Mouse (Mus musculus) midbrain, postnatal 0 days (tissue): ENCODE data around the gene Rb1. TPM values are rescaled to one million over a fixed set of nuclear protein-coding genes. Genes with fewer than 3 reads are reported as not detected.

Source experiments
- ATAC-seq: fragments of 200-750 bp; cut with Nextera tagmentation; 2 replicates; pipeline ENCODE4 v1.8.0; 2017; ENCODE audit warnings: moderate number of reproducible peaks, mild to moderate bottlenecking, moderate TSS enrichment, moderate library complexity; ENCODE audit not compliant: low FRiP score
- DNase-seq: peaks from one replicate; pipeline ENCODE4 v3.0.0-alpha.2; 2015; ENCODE audit warnings: low spot score
- H3K27ac ChIP-seq: fragments of 300-500 bp; sonication (generic); 2 replicates; pipeline ENCODE4 v1.5.1; 2014; ENCODE audit warnings: low read depth, mild to moderate bottlenecking, low read length, mixed read lengths
- H3K27me3 ChIP-seq: fragments of 300-500 bp; sonication (generic); 2 replicates; pipeline ENCODE4 v1.6.1; 2014; ENCODE audit warnings: low read length, control low read depth, mixed read lengths; ENCODE audit not compliant: insufficient read depth
- H3K36me3 ChIP-seq: fragments of 300-500 bp; sonication (generic); 2 replicates; pipeline ENCODE4 v1.6.1; 2014; ENCODE audit warnings: low read length, control low read depth, mixed read lengths; ENCODE audit not compliant: insufficient read depth
- H3K4me1 ChIP-seq: fragments of 300-500 bp; sonication (generic); 2 replicates; pipeline ENCODE4 v1.6.1; 2014; ENCODE audit warnings: mild to moderate bottlenecking, control low read depth, antibody characterized with exemption, low read length, mixed read lengths; ENCODE audit not compliant: insufficient read depth
- H3K4me2 ChIP-seq: fragments of 300-500 bp; sonication (generic); 2 replicates; pipeline ENCODE4 v1.6.1; 2014; ENCODE audit warnings: low read depth, mild to moderate bottlenecking, low read length, mixed read lengths; ENCODE audit not compliant: poor library complexity, severe bottlenecking
- H3K4me3 ChIP-seq: fragments of 300-500 bp; sonication (generic); 2 replicates; pipeline ENCODE4 v1.5.1; 2014; ENCODE audit warnings: low read depth, mild to moderate bottlenecking, low read length, moderate library complexity
- H3K9ac ChIP-seq: fragments of 300-500 bp; sonication (generic); replicated peaks from 2 replicates; pipeline ENCODE4 v1.6.1; 2014; ENCODE audit warnings: mild to moderate bottlenecking, low read length, moderate library complexity, mixed read lengths; ENCODE audit not compliant: poor library complexity, severe bottlenecking
- H3K9me3 ChIP-seq: fragments of 300-500 bp; sonication (generic); 2 replicates; pipeline ENCODE4 v1.6.1; 2016; ENCODE audit warnings: low read length, control low read depth
- CTCF ChIP-seq: IDR thresholded peaks from 2 replicates; pipeline ENCODE4 v1.5.1; 2016; ENCODE audit warnings: antibody characterized with exemption, mild to moderate bottlenecking
- WGBS: fragments of 180-500 bp; shearing (Covaris S2); extraction: QIAGEN DNeasy Blood & Tissue Kit; methylation state at CpG from one replicate; pipeline ENCODE4 v1.1.7; 2014; 5-methylcytosine and 5-hydroxymethylcytosine counted together
- polyA plus RNA-seq: library from polyadenylated mRNA; unstranded; fragments of >200 nt; fragmentation: Nextera tagmentation; extraction: Ambion mirVana; gene quantifications from 2 replicates; pipeline ENCODE4 v1.2.1, GENCODE M21; 2015
- total RNA-seq: library from RNA; depleted of rRNA; stranded (reverse); fragments of >200 nt; gene quantifications from 2 replicates; pipeline ENCODE4 v1.2.3, GENCODE M21; 2014

Gene Rb1
- total and polyA plus RNA-seq, 2 experiments from 2014 or later: 17.3 to 32.7 TPM

GRCm38 (mm10) chr14:73363782-73364181 lies 38.2 kb upstream of the Rb1 start:
- no peak for DNase-seq
- Histone ChIP-seq H3K4me3 (no peak overlapping the region), H3K9me3 (no peaks in the 10 kb centered on the region), H3K4me1 (no peaks in the 10 kb centered on the region), H3K4me2 (no peak overlapping the region), H3K36me3 (peaks cover 58% of the 10 kb centered on the region), H3K27me3 (no peaks in the 10 kb centered on the region), H3K27ac (no peak overlapping the region), H3K9ac (no peak overlapping the region)
- no peak for TF ChIP-seq CTCF
- ATAC-seq: no peak
- WGBS: 97% methylated on average over 11 of the region's 11 CpGs

- H3K9ac ChIP-seq: no peak overlapping the region
- DNase-seq: no peak
- peaks cover 15% of the 10 kb centered on the region for H3K36me3 ChIP-seq
- ATAC-seq: no peak
- no peak overlapping the region for H3K4me2 ChIP-seq
- no peaks in the 10 kb centered on the region for H3K27me3 ChIP-seq
- H3K4me1 ChIP-seq: no peaks in the 10 kb centered on the region
- no peak overlapping the region for H3K27ac ChIP-seq
- no peak overlapping the region for H3K4me3 ChIP-seq
- no peak for TF ChIP-seq CTCF
- 94% methylated on average over 8 of the region's 8 CpGs for WGBS
- H3K9me3 ChIP-seq: no peaks in the 10 kb centered on the region
These were observed 29.1 kb upstream of the Rb1 start for GRCm38 (mm10) chr14:73354700-73355099.

DNA sequence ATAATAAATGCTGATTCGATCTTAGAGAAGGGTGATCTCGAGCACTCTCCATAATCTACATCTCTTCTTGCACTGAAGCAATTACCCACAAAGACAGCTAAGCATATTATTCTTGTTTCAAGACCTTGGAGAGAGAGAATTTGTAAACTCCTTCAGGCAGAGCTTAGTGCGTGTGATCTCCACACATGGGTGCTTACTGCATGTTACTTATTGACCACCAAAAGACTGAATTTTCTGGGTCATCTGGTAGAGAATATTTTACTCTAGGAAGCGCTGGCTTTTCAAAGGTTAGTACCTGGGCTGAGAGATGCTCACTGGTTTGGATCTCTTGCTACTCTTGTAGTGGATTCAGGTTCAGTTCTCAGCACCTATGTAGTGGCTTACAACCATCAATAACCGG lies 25.5 kb upstream of the Rb1 start:
- Histone ChIP-seq H3K4me1 (no peaks in the 10 kb centered on the region), H3K27ac (no peak overlapping the region), H3K4me3 (no peak overlapping the region), H3K4me2 (no peak overlapping the region), H3K9me3 (no peaks in the 10 kb centered on the region), H3K27me3 (no peaks in the 10 kb centered on the region), H3K36me3 (peaks cover 3% of the 10 kb centered on the region; the same call in 1 of the 2 replicates), H3K9ac (no peak overlapping the region)
- ATAC-seq: no peak
- DNase-seq: no peak
- TF ChIP-seq CTCF: no peak
- WGBS: 95% methylated on average over 5 of the region's 5 CpGs

DNA sequence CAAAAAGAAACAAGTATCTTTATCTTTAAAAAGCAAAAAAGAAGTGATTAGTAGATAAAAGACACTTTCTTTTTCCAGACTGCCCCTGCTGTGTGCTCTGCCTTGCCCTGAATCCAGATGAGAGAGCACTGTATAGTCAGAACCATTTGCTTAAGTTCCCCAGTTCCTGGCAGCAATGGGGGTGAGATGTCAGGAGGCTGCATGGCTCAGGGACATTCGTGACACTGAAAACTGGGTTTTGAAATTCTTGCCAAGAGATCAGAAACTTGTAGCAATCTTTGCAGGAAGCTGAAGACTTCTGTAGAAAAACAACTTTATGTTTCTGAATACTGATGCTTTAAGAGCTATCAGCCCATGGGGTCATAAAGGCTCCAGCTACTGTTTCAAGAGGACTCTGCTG lies 24.4 kb upstream of the Rb1 start:
- Histone ChIP-seq H3K9me3 (no peaks in the 10 kb centered on the region), H3K9ac (no peak overlapping the region)

GRCm38 (mm10) chr14:73349061-73349670 lies 23.5 kb upstream of the Rb1 start:
- H3K4me3 ChIP-seq: no peak overlapping the region
- DNase-seq (no peak), ATAC-seq (no peak)
- H3K36me3 ChIP-seq: 0 out of 2 replicates have a peak, but pooled peaks cover 3% of the 10 kb centered on the region
- TF ChIP-seq CTCF: no peak
- WGBS: 66% methylated on average over 7 of the region's 7 CpGs
- H3K4me1 ChIP-seq: no peaks in the 10 kb centered on the region
- H3K9me3 ChIP-seq: no peaks in the 10 kb centered on the region
- H3K4me2 ChIP-seq: no peak overlapping the region
- no peak overlapping the region for H3K9ac ChIP-seq
- no peak overlapping the region for H3K27ac ChIP-seq
- H3K27me3 ChIP-seq: no peaks in the 10 kb centered on the region

More for the DNA sequence above, 24.4 kb upstream of the Rb1 start:
- Histone ChIP-seq H3K36me3 (0 out of 2 replicates have a peak, but pooled peaks cover 3% of the 10 kb centered on the region), H3K4me1 (no peaks in the 10 kb centered on the region), H3K4me3 (no peak overlapping the region), H3K27ac (no peak overlapping the region), H3K4me2 (no peak overlapping the region), H3K27me3 (no peaks in the 10 kb centered on the region)
- ATAC-seq (no peak), DNase-seq (no peak)
- WGBS: 31% methylated on average over 1 of the region's 1 CpGs
- TF ChIP-seq CTCF: no peak

- 89% methylated on average over 9 of the region's 9 CpGs for whole genome bisulfite sequencing
These were observed 21.7 kb upstream of the Rb1 start for GRCm38 (mm10) chr14:73347302-73347701.

More at GRCm38 (mm10) chr14:73347302-73347701, 21.7 kb upstream of the Rb1 start:
- no peak for DNase-seq
- ATAC-seq: no peak
- TF ChIP-seq CTCF: no peak
- Histone ChIP-seq H3K36me3 (no peaks in the 10 kb centered on the region), H3K9me3 (no peaks in the 10 kb centered on the region), H3K4me2 (no peak overlapping the region), H3K4me1 (no peaks in the 10 kb centered on the region), H3K4me3 (no peak overlapping the region), H3K27ac (no peak overlapping the region), H3K9ac (no peak overlapping the region), H3K27me3 (no peaks in the 10 kb centered on the region)
